Mouse (Mus musculus) natural killer cell, adult 2 months (primary cell): Measurements from ENCODE around the gene Cd4.
"Not testable (repeated sequence)": the region's sequence is repeated elsewhere in the genome, so short reads cannot be mapped to it uniquely, and the experiment has no call there.

Source experiments
- DNase-seq, 2 experiments: peaks; one replicate each; pipeline ENCODE4 v3.0.0; 2022; ENCODE audit warnings: low spot score in 2 of 2

The Cd4 gene

DNA sequence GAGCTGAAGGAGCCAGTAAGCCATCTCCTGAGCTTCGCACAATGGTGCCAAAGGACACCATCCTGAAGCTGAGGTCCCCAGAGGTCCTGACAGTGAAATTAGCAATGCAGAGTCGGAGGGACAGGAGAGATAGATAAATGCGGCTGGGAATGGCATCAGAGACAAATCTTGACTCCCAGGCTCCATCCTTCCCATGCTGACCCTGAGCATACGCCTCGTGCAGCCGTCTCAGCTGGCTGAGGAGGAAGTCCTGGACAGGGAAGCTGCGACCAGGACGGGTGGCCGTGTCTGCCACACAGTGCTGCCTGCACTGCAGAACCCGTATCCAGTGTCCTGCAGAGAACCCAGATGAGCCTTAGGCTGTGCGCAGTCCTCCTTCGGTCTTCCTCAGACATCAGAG is 33.4 kb downstream of the Cd4 start:
- DNase-seq: no peak

DNA sequence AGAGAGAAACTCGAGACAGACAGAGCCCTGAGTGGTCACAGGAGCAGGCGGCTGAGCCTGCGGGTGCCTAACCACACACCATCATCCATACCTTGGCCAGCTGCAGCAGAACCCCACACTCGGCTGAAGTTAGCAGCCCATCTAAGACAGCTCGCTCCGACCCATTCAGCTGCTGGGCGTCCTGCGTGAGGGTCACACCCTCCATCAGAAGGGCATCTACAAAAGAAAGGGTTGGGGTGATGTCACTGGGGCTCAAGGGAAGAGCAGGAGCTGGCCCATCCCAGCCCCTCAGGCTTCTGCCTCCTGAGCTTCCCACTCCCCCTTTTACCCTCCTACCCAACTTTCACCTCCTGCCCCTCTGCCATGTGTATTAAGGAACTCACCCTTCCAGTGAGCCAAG is 37.5 kb downstream of the Cd4 start:
- DNase-seq: no peak

GRCm38 (mm10) chr6:124847305-124847704 is 40.7 kb downstream of the Cd4 start:
- DNase-seq: peak; percentile 85 to 92

GRCm38 (mm10) chr6:124840241-124841167 is 47.5 kb downstream of the Cd4 start, which contains the start of gene Gnb3:
Gene Gnb3 (minus strand): TSS chr6:124840275.
- DNase-seq: no peak

DNA sequence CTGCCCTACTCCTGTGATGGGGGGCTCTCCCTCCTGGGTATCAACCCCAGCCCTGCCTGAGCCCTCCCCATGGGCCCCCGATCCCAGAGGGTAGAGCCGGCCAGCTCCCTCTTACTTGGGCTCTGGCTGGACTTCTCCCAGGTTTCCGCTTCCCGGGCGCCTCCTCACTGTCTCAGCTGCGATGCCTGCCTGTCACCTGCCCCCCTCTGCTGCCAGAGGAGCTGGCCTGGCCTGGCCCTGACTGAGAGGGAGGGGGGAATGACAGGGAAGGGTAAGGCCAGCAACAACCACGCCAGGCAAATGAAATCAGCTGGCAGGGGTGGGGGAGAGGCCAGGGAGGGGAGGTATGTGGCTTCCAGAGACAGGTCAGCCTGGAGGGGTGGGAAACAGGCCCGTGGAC is 48.2 kb downstream of the Cd4 start:
- DNase-seq: no peak

- DNase-seq: no peak
Observed at GRCm38 (mm10) chr6:124836411-124836810, 51.6 kb downstream of the Cd4 start.

- no peak for DNase-seq
Observed at GRCm38 (mm10) chr6:124835531-124835930, 52.5 kb downstream of the Cd4 start.

GRCm38 (mm10) chr6:124834512-124835081 is 53.4 kb downstream of the Cd4 start:
- no peak for DNase-seq

DNA sequence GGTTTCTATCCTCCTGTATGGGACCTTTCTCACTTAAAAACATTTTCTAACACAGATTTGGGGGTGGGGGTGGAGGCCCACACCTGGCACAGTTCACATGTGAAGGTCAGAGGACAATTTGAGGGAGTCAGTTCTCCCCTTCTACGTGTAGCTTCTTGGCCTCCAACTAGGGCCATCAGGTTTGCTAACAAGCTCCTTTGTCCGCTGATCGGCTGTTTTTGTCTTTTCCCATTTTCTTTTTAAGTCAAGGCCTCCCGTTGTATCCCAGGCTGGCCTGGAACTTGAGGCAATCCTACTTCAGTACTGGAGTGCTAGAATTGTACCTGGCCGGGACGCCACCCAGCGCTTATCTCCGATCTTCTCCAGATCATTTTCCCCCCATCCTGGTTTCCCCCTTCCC is 56.4 kb downstream of the Cd4 start:
- no peak for DNase-seq

DNA sequence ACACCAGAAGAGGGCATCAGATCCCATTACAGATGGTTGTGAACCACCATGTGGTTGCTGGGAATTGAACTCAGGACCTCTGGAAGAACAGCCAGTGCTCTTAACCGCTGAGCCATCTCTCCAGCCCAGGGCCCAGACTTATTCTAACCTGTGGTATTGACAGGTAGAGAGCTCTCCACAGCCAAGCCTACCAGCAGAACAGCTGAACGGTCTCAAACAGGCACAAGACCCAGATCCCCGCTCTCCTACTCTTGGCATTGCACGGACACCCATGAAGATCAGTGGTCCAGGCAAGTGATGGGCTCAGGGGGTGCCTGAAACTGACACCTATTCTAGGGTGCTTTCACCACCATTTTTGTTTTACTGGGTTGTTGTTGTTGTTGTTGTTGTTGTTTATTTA is 56.8 kb downstream of the Cd4 start:
- DNase-seq: not testable (repeated sequence)

GRCm38 (mm10) chr6:124829799-124830700 is 58.0 kb downstream of the Cd4 start:
- peak; percentile 91 to 92 for DNase-seq

- peak; percentile 98 to 99 for DNase-seq
Observed at GRCm38 (mm10) chr6:124828868-124829798, 58.9 kb downstream of the Cd4 start, which contains the start of the genes Usp5 and Cdca3. Gene Usp5 (minus strand): TSS chr6:124829484. Gene Cdca3 (plus strand): TSS chr6:124829547.

DNA sequence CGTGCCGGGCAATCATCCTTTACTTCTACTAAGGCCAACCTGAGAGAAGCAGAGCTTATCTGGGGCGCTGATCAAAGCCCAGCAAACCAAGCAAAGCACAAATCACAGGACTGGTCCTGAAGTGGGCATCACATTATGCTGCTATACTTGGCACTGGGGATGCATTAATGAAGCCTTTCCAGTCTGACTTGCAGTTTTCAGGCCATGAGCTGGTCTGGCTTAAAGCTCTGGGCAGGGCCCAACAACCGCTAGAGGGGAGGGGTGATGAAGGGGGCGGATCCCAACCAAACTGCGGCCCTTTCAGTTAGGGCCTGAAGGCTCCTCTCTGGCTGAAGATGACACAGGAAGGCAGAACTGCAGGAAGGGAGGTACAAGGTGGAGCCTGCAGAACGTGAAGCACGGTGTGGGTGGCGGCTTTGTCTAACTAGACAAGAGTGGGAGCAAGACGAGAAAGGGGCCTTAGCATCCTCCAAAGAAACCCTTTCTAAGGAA is 59.9 kb downstream of the Cd4 start:
- DNase-seq: peak; percentile 18 to 47

DNA sequence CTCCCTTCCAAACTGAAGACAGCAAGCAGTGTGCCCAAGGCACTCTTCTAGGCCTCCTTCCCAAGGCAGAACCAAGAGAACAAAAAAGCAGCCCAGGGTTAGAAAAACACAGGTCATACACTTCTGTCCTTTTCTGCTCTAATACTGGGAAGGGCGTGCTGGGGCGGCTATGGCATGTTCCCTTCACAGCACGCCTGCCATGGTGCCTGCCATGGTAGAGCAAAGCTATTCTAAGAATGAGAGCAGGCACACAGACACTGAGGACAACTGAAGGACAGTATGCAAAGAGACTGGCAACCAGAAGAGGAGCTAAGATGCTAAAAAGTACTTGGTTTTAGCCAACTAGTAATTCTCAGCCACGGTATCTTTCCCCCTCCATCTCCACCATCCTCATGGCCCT is 66.0 kb downstream of the Cd4 start:
- DNase-seq: no peak

- no peak for DNase-seq
Observed at GRCm38 (mm10) chr6:124820891-124821290, 67.1 kb downstream of the Cd4 start.

DNA sequence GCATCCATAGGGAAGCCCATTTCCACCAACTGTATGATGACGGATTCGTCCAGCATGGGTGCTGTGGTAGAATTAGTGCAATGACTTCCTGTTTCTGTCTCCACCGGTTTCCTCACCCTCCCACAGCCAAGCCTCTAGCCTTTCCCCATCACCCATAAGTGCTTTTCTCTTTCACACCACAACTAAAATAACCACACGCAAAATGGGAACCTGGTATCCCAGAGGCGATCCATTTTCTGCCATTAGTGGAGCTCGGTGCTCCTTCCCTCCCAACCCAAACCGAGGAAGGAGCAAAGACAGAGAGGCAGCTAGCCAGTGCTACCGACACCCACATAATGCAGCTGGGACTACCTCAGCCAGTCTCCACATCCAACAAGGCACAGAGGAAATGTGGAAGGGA is 70.0 kb downstream of the Cd4 start:
- no peak for DNase-seq

- no peak for DNase-seq
Observed at GRCm38 (mm10) chr6:124817563-124817962, 70.5 kb downstream of the Cd4 start.

DNA sequence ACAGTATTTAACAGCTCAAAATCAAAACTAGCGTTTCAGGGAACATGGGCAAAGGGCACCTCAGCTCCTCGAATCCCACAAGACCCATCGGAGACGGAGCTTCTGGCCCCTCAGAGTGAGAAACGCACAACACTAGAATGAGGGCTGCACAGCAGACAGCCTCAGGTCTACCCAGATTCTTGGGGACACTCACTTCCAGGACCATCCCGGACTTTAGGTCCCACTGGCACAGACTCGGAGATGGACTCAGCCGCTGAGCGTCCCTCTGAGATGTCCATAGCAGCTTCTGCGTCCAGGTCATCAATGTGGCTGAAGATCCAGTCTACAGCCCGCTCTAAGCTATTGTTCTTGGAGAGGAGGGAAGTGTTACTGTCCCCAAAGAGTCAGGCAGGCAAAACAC is 70.9 kb downstream of the Cd4 start:
- no peak for DNase-seq

DNA sequence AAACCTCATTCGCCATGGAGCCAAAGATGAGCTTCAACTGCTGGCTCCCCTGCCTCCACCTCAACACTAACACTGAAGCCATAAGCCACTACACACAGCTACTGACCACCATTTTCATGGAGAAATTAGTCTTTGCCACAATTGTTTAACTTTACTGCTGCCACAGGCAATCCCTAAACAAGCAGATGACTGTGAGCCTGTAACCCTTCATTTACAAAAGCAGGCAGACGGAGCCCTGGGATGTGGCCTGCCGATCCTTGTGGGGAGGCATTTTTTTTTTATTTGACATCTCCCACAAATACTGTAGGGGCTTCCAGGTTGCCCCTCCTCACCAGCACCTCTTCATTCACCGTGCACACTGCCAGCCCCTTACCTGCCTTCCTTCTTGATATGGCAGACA is 71.4 kb downstream of the Cd4 start:
- no peak for DNase-seq

- DNase-seq: no peak
Observed at GRCm38 (mm10) chr6:124814858-124815774, 72.9 kb downstream of the Cd4 start.
